Mouse (Mus musculus) lung, adult 10 weeks (tissue): ENCODE data around the gene Fam178b. TPM values are rescaled to one million over a fixed set of nuclear protein-coding genes. Genes with fewer than 3 reads are reported as not detected.

ENCODE experiments used
- polyA plus RNA-seq: library from polyadenylated mRNA; stranded (reverse); fragments of 350-450 nt; fragmentation: Illumina TruSeq; extraction: RNeasy Lipid Tissue Mini Kit (QIAGEN cat#74804); gene quantifications from one replicate; pipeline ENCODE4 v1.2.3, GENCODE M21; 2014; ENCODE audit warnings: low read depth, low replicate concordance; ENCODE audit not compliant: insufficient read depth

Fam178b gene
- polyA plus RNA-seq = 6.1 TPM

DNA sequence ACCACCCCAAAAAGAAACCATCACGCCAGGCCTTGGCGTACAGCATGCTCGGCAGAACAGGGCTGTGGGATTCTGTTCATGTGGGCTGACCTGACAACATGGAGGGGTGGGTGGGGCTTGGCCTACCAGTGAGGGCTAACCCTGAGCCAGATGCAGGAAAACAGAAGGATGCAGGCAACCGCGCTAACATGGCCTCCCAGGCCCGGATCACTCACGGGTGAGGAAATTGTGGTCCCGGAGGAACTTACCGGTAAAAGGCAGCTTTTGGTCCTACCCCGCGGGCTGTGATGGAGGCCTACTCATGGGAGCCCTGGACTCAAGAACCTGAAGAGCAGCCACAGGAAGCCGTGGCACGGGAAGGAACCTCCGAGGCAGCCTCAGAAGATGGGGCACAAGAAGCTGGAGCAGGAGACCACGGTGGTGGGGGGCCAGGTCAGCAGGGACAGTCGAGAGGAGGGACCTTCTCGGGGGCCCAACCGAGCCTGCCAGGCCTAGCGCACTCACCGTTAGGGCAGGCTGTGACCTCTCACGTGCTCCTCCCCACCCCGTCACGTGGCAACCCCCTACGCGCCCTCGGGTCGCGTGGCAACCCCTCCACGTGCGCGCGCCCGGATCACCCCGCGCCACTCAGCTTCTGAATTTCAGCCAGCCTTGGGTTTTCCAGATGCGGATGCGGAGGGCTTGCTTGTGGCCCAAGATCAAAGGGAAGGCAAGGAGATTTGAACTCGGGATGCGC is at the start of gene Fam178b:
Gene Fam178b (minus strand): TSS at position 564 of the 736 bp plus-strand sequence.

DNA sequence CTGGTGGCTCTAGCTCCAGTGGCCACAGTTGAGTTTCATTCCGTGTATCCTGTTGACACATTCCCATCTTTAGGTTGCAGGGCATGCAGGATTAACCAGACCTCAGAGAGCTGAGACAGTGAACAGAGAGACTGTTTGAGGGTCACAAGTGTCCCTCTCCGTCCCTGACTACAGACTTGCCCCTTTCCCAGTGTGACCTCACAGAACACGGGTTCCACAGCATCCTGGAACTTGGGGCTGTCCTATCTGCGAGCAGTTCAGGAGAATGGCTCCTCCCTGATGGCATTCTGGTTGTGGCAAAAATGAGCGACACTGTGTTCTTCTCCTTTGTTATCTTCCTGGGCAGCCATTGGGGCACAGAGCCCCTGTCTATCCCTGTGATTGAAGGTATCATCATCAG is 31.3 kb upstream of the Fam178b start, which contains the start of gene Actr1b:
Gene Actr1b (minus strand): TSS at position 112 of the 400 bp plus-strand sequence.

DNA sequence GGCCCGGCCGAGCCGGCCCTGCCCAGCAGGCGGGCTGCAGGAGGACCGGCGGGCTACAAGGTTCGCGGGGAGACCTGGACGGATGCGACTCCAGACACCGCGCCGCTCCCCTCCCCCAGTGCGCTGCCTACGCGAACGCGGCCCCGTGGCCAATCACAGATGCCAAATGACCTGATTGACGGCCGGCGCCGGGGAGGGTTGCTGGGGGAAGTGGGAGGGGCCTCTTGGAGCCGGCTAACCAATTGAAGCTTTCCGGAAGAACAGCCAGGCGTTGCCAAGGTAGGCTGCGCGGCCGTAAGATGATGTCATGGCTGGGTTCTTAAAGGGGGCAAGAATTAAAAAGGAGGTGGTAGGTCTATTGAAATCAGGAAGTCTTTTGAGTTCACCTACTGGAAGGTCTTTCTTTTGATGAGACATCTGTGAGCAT is 26.9 kb upstream of the Fam178b start, which contains the start of gene 4933424G06Rik:
Gene 4933424G06Rik (plus strand): TSS at position 296 of the 427 bp plus-strand sequence.

DNA sequence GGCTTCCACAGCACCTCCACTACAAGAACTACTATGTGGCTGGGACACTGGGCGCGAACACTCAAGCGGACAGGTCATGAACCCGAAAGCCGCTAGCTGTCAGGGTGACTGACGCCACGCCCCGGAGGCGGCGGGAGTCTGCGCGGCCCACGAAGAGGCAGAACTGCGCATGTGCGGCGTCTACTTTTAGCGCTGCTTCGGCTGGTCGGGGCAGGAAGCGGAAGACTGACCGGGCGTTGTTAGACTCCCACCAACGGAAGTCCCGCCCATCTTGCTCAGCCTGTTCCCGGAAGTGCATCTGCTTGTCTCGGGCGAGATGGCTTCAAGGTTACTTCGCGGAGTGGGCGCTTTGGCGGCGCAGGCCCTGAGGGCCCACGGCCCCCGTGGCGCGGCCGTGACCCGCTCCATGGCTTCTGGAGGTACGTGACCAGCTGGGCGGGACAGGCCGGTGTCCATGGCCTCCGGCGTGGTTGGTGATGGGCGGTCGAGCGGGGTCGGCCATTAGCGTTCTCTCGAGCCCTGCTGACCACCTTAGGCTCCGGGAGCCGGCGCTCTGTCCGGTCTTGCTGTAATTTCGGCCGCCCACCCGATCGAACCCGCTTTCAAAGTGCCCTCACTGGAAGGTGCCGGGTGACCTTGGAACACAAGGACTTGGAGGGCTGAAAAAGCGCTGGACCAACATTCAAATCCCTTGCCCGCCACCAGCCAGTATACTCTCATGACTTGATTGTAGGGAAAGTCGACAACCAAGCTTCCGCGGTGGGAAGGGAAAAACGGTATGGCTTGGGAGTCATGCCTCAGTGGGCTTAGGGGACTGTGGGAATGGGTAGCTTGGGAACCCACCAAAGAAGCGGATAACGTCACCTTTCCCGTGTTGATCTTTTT is 8.5 kb upstream of the Fam178b start, which contains the start of gene Cox5b:
Gene Cox5b (plus strand): TSS at position 179 of the 885 bp plus-strand sequence.

DNA sequence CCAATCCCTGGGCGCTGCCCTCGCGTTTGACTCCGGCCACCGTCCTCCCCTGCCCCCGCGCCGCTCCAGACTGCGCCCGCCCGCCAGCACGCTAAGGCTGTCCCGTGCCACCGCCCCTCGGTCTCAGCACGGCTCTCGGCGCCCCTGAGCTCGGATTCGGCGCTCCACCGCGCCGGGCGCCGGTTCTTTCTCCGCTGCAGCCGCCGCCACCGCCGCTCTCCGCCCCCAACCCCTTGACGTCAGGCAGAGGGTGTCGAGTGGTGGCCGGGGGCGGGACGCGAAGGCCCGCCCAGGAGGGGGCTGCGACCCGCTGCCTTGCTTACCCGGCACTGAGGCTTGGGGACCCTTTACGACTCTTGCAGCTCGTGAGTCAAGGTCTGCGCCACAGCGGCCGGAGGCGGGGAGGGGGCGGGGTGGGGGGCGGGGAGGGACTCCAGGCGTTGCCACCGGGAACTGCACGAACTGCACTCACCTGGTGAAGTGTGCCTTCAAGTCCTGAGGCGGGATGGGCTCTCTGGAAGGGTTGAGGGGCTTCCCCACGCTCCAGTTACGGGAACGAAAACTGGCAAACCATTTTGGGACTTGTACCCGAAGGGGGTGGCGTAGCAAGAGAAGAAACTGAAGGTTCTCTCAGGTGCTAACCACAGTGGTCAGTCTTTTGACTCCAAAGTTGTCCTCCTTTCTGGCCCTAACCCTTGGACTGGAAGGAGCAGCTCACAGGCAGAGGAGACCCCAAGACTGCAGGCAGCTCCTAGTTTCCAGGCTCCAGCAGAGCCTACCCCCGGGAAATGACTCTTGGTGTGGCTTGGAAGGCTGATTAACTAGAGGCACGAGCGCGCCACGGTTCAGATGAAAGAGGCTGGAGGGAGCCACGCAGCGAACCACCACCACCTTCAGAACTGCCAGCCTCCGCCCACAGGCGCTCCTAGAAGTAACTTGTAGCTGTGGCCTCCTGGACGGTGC is 124.7 kb downstream of the Fam178b start, which contains the start of gene Sema4c:
Gene Sema4c (minus strand): TSS at position 319 of the 963 bp plus-strand sequence.

GRCm38 (mm10) chr1:36546888-36547471 is 136.0 kb downstream of the Fam178b start, which contains the start of gene Ankrd39:
Ankrd39 (minus strand) TSS chr1:36547445.

GRCm38 (mm10) chr1:36539186-36539585 is 143.8 kb downstream of the Fam178b start, which contains the start of gene Gm42417:
Gm42417 (minus strand) TSS chr1:36539429.

GRCm38 (mm10) chr1:36536783-36537182 is 146.2 kb downstream of the Fam178b start, which contains the start of gene Ankrd23:
Ankrd23 (minus strand) TSS chr1:36536883.

Other genes with a start within 250 kb of the Fam178b start
- 15.4 TPM for gene Lman2l, start 237.9 kb downstream of the Fam178b start, polyA plus RNA-seq
- gene Cnnm4, start 211.6 kb downstream of the Fam178b start, polyA plus RNA-seq = 2.5 TPM
- gene Cnnm3, start 171.3 kb downstream of the Fam178b start, polyA plus RNA-seq = 8.4 TPM
- 2.8 TPM for gene Ankrd23, start 146.3 kb downstream of the Fam178b start, polyA plus RNA-seq
- gene Gm42417, start 143.8 kb downstream of the Fam178b start, polyA plus RNA-seq = not detected
- gene Ankrd39, start 135.7 kb downstream of the Fam178b start, polyA plus RNA-seq = 8.1 TPM
- 11.0 TPM for gene Sema4c, start 124.8 kb downstream of the Fam178b start, polyA plus RNA-seq
- 371 TPM for gene Cox5b, start 8.3 kb upstream of the Fam178b start, polyA plus RNA-seq
- gene 4933424G06Rik, start 27.0 kb upstream of the Fam178b start, polyA plus RNA-seq = not detected
- gene Actr1b, start 31.2 kb upstream of the Fam178b start, polyA plus RNA-seq = 38.2 TPM
- gene Zap70, start 78.6 kb upstream of the Fam178b start, polyA plus RNA-seq = 5.9 TPM